Mouse (Mus musculus) heart, embryonic 12.5 days (tissue): ENCODE results near the gene Rps6ka4. TPM values are rescaled to one million over a fixed set of nuclear protein-coding genes. Genes with fewer than 3 reads are reported as not detected.

ENCODE experiments used
- ATAC-seq: fragments of 200-750 bp; cut with Nextera tagmentation; 2 replicates; pipeline ENCODE4 v1.8.0; 2017; ENCODE audit warnings: moderate TSS enrichment, moderate library complexity; ENCODE audit not compliant: insufficient number of reproducible peaks, low FRiP score
- H3K27ac ChIP-seq: fragments of 300-500 bp; sonication (generic); 2 replicates; pipeline ENCODE4 v1.5.1; 2016; ENCODE audit warnings: mild to moderate bottlenecking, moderate library complexity; ENCODE audit not compliant: poor library complexity, severe bottlenecking
- H3K27me3 ChIP-seq: fragments of 300-500 bp; sonication (generic); replicated peaks from 2 replicates; pipeline ENCODE4 v1.6.1; 2016; ENCODE audit warnings: mild to moderate bottlenecking, moderate library complexity
- H3K36me3 ChIP-seq: fragments of 300-500 bp; sonication (generic); 2 replicates; pipeline ENCODE4 v1.6.1; 2016; ENCODE audit warnings: mild to moderate bottlenecking, moderate library complexity
- H3K4me1 ChIP-seq: fragments of 300-500 bp; sonication (generic); replicated peaks from 2 replicates; pipeline ENCODE4 v1.6.1; 2016; ENCODE audit warnings: mild to moderate bottlenecking
- H3K4me2 ChIP-seq: fragments of 300-500 bp; sonication (generic); 2 replicates; pipeline ENCODE4 v1.6.1; 2016; ENCODE audit warnings: mild to moderate bottlenecking, moderate library complexity
- H3K4me3 ChIP-seq: fragments of 300-500 bp; sonication (generic); 2 replicates; pipeline ENCODE4 v1.5.1; 2016; ENCODE audit warnings: mild to moderate bottlenecking
- H3K9ac ChIP-seq: fragments of 300-500 bp; sonication (generic); 2 replicates; pipeline ENCODE4 v1.6.1; 2016; ENCODE audit warnings: mild to moderate bottlenecking, moderate library complexity
- H3K9me3 ChIP-seq: fragments of 300-500 bp; sonication (generic); replicated peaks from 2 replicates; pipeline ENCODE4 v1.6.1; 2016; ENCODE audit warnings: mild to moderate bottlenecking, moderate library complexity
- WGBS: fragments of 180-500 bp; shearing (Covaris S2); methylation state at CpG from one replicate; pipeline ENCODE4 v1.1.7; 2016; 5-methylcytosine and 5-hydroxymethylcytosine counted together
- polyA plus RNA-seq: library from polyadenylated mRNA; unstranded; fragments of >200 nt; fragmentation: Nextera tagmentation; extraction: Ambion mirVana; gene quantifications from 2 replicates; pipeline ENCODE4 v1.2.1, GENCODE M21; 2016

Rps6ka4 gene
- polyA plus RNA-seq, 1 experiment from 2014 or later: 14.8 TPM

- no peaks in the 10 kb centered on the region for H3K36me3 ChIP-seq
- peaks cover 13% of the 10 kb centered on the region for H3K4me1 ChIP-seq
- no peak for ATAC-seq
- no peaks in the 10 kb centered on the region for H3K9me3 ChIP-seq
- 59% methylated on average over 2 of the region's 2 CpGs for WGBS
- peaks cover 15% of the 10 kb centered on the region for H3K27me3 ChIP-seq
- no peak overlapping the region for H3K27ac ChIP-seq
- H3K4me2 ChIP-seq: no peak overlapping the region
- H3K4me3 ChIP-seq: no peak overlapping the region
- no peak overlapping the region for H3K9ac ChIP-seq
These were observed 18.7 kb upstream of the Rps6ka4 start for GRCm38 (mm10) chr19:6859032-6859651.

- no peak within 1 kb of the TSS for H3K4me2 ChIP-seq
- H3K9ac ChIP-seq: no peak within 1 kb of the TSS
- no peaks in the 10 kb centered on the region for H3K36me3 ChIP-seq
- 64% methylated on average over 7 of the region's 7 CpGs for WGBS
- H3K9me3 ChIP-seq: no peaks in the 10 kb centered on the region
- peaks cover 13% of the 10 kb centered on the region for H3K4me1 ChIP-seq
- H3K4me3 ChIP-seq: no peak within 1 kb of the TSS
- ATAC-seq: no peak
- peaks cover 24% of the 10 kb centered on the region for H3K27me3 ChIP-seq
- no peak within 1 kb of the TSS for H3K27ac ChIP-seq
These were observed 17.6 kb upstream of the Rps6ka4 start, which contains the start of gene Ccdc88b for GRCm38 (mm10) chr19:6858031-6858430. Gene Ccdc88b (minus strand): TSS chr19:6858211.

DNA sequence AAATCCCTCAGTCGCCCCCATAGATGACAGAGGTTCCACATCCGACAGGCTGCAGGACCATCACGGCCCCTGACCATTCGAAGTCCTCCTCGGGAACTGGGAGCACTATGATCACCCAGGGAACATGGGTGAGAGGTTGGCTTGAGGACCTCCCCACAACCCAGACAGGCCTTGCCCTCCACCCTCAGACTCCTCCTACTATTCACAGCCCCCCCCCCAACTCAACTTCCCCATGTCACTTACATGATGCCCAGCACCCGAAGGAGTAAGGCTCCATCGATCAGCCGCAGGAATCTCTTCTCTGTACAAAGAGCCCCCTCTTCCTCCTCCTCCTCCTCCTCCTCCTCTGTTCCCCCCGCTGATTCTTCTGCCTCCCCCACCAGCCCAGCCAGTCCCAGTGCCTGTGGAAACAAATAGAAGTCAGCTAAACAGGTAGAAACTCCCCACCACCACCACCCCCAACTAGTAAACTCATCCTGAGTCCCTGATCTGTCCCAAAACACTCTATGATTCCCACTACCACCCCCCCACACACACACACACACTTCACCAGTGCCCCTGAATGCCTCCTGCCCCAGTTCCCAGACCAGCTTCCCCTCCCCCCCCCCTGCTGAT is 17.1 kb upstream of the Rps6ka4 start:
- Histone ChIP-seq H3K27me3 (peaks cover 28% of the 10 kb centered on the region), H3K27ac (no peak overlapping the region), H3K4me3 (no peak overlapping the region), H3K9ac (no peak overlapping the region), H3K4me1 (peaks cover 13% of the 10 kb centered on the region), H3K9me3 (no peaks in the 10 kb centered on the region), H3K36me3 (no peaks in the 10 kb centered on the region), H3K4me2 (no peak overlapping the region)
- WGBS: 63% methylated on average over 9 of the region's 9 CpGs
- no peak for ATAC-seq

- Histone ChIP-seq H3K36me3 (no peaks in the 10 kb centered on the region), H3K4me2 (no peak overlapping the region), H3K27ac (no peak overlapping the region), H3K27me3 (peaks cover 28% of the 10 kb centered on the region), H3K9ac (no peak overlapping the region), H3K4me1 (peaks cover 13% of the 10 kb centered on the region), H3K4me3 (no peak overlapping the region), H3K9me3 (no peaks in the 10 kb centered on the region)
- 58% methylated on average over 3 of the region's 3 CpGs for WGBS
- ATAC-seq: no peak
These were observed 16.5 kb upstream of the Rps6ka4 start for GRCm38 (mm10) chr19:6857003-6857360.

GRCm38 (mm10) chr19:6856281-6857002 is 16.0 kb upstream of the Rps6ka4 start:
- Histone ChIP-seq H3K27me3 (peaks cover 28% of the 10 kb centered on the region), H3K9ac (no peak overlapping the region), H3K27ac (no peak overlapping the region), H3K36me3 (no peaks in the 10 kb centered on the region), H3K9me3 (no peaks in the 10 kb centered on the region), H3K4me3 (no peak overlapping the region), H3K4me1 (peaks cover 13% of the 10 kb centered on the region), H3K4me2 (no peak overlapping the region)
- ATAC-seq: no peak
- WGBS: 46% methylated on average over 12 of the region's 12 CpGs

GRCm38 (mm10) chr19:6855225-6856031 is 15.0 kb upstream of the Rps6ka4 start:
- WGBS: 8% methylated on average over 38 of the region's 38 CpGs
- no peak overlapping the region for H3K27ac ChIP-seq
- peaks cover 35% of the 10 kb centered on the region for H3K27me3 ChIP-seq
- H3K36me3 ChIP-seq: no peaks in the 10 kb centered on the region
- H3K4me1 ChIP-seq: peaks cover 13% of the 10 kb centered on the region
- peak overlapping the region; percentile 69 for H3K4me2 ChIP-seq
- H3K4me3 ChIP-seq: peak overlapping the region; percentile 38
- peak; percentile 76 for ATAC-seq
- peak overlapping the region; percentile 67 for H3K9ac ChIP-seq
- no peaks in the 10 kb centered on the region for H3K9me3 ChIP-seq

GRCm38 (mm10) chr19:6854658-6855057 is 14.2 kb upstream of the Rps6ka4 start:
- H3K27me3 ChIP-seq: peaks cover 43% of the 10 kb centered on the region
- no peaks in the 10 kb centered on the region for H3K36me3 ChIP-seq
- ATAC-seq: no peak
- no peak overlapping the region for H3K9ac ChIP-seq
- H3K4me1 ChIP-seq: peaks cover 13% of the 10 kb centered on the region
- H3K4me3 ChIP-seq: peak overlapping the region; percentile 38; the same call in 1 of the 2 replicates
- 79% methylated on average over 12 of the region's 12 CpGs for WGBS
- peak overlapping the region; percentile 69 for H3K4me2 ChIP-seq
- H3K27ac ChIP-seq: no peak overlapping the region
- no peaks in the 10 kb centered on the region for H3K9me3 ChIP-seq

DNA sequence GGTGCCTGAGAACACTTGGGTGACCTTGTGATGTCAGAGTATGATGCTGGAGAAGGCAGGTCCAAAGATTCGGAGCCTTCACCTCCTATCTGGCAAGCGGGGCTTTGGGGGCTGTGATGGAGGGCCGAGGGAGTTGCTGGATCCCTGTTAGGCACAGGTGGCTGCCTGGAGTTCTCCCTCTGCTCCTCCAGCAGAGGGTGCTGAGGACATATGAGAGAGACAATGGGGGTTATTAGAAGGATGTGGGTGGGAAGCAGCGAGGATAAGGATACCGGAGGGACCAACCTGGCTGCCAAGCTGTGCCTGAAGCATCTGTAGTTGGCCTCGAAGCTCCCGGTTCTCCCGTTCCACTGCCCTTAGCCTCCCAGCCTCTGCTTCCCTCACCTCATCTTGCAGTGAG is 13.5 kb upstream of the Rps6ka4 start:
- no peak overlapping the region for H3K4me3 ChIP-seq
- no peak overlapping the region for H3K9ac ChIP-seq
- WGBS: 63% methylated on average over 8 of the region's 8 CpGs
- no peaks in the 10 kb centered on the region for H3K36me3 ChIP-seq
- H3K4me1 ChIP-seq: peaks cover 13% of the 10 kb centered on the region
- ATAC-seq: no peak
- H3K9me3 ChIP-seq: no peaks in the 10 kb centered on the region
- H3K4me2 ChIP-seq: no peak overlapping the region
- H3K27ac ChIP-seq: no peak overlapping the region
- peaks cover 50% of the 10 kb centered on the region for H3K27me3 ChIP-seq

GRCm38 (mm10) chr19:6852393-6853305 is 12.2 kb upstream of the Rps6ka4 start:
- peaks cover 22% of the 10 kb centered on the region for H3K4me1 ChIP-seq
- H3K9me3 ChIP-seq: no peaks in the 10 kb centered on the region
- no peak overlapping the region for H3K27ac ChIP-seq
- no peaks in the 10 kb centered on the region for H3K36me3 ChIP-seq
- H3K27me3 ChIP-seq: peaks cover 63% of the 10 kb centered on the region
- ATAC-seq: no peak
- no peak overlapping the region for H3K4me2 ChIP-seq
- no peak overlapping the region for H3K4me3 ChIP-seq
- H3K9ac ChIP-seq: no peak overlapping the region
- 74% methylated on average over 21 of the region's 21 CpGs for WGBS

DNA sequence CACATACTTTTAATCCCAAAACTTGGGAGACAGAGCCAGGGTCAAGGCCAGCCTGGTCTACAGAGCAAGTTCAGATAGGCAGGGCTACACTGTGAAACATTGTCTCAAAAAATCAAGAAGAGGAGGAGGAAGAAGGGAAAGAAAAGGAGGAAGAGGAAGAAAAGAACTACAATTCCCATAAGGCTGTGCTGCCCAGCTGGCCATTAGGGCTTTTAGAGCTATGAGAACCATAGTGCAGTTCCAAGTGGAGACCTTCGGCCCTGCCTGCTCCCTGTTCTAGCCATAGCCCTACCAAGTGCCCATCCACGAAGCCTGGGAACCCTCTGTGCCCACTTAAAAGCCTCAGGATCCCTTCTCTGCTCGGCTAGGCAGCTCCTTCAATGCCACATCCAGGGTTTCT is 11.1 kb upstream of the Rps6ka4 start:
- no peak overlapping the region for H3K27ac ChIP-seq
- 66% methylated on average over 3 of the region's 3 CpGs for WGBS
- no peaks in the 10 kb centered on the region for H3K9me3 ChIP-seq
- no peak for ATAC-seq
- H3K4me1 ChIP-seq: peaks cover 22% of the 10 kb centered on the region
- H3K36me3 ChIP-seq: no peaks in the 10 kb centered on the region
- peaks cover 74% of the 10 kb centered on the region for H3K27me3 ChIP-seq
- H3K9ac ChIP-seq: no peak overlapping the region
- no peak overlapping the region for H3K4me3 ChIP-seq
- H3K4me2 ChIP-seq: no peak overlapping the region
